Mouse (Mus musculus): ENCODE measurements around the gene Tbc1d22a. TPM values are rescaled to one million over a fixed set of nuclear protein-coding genes. Genes with fewer than 3 reads are reported as not detected.

The Tbc1d22a gene
- polyA plus RNA-seq, 1 experiment from 2014 or later, result 6.6 TPM

DNA sequence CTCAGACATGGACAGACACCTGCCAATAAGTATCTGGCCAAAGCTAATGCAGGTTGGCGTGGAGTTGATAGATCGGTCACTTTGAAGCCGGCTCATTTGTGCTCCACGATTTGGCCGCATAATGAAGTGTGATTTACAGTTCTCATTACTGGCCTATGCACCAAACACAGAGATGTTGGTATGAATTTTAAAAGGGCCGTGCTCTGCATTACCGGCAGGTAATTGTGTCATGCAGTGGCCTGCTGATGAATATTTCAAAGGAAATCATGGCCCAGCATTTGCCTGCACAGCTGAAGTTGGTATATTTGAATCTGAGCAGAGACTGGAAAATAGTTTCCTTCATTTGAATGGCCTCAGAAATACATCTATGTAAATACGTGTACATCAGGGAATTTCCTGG, 219.1 kb downstream of the Tbc1d22a start:
- Histone ChIP-seq H3K36me3 (replicated peaks) (no peaks in the 10 kb centered on the region), H3K4me3 (replicated peaks) (no peak overlapping the region), H3K4me2 (no peak overlapping the region), H3K9ac (no peak overlapping the region), H3K27ac (replicated peaks) (no peak overlapping the region), H3K9me3 (replicated peaks) (no peaks in the 10 kb centered on the region), H3K4me1 (replicated peaks) (0 out of 2 replicates have a peak, but pooled peaks cover 5% of the 10 kb centered on the region), H3K27me3 (no peaks in the 10 kb centered on the region)
- 79% methylated on average over 8 of the region's 8 CpGs for WGBS (ENCODE audit: insufficient replicate concordance)
- ATAC-seq (ENCODE audit: insufficient read depth), result no peak

- no peak overlapping the region for H3K9ac ChIP-seq
- no peaks in the 10 kb centered on the region for H3K27me3 ChIP-seq
- peaks cover 13% of the 10 kb centered on the region for H3K4me1 ChIP-seq (replicated peaks)
- no peak overlapping the region for H3K27ac ChIP-seq (replicated peaks)
- H3K4me3 ChIP-seq (replicated peaks), result no peak overlapping the region
- no peaks in the 10 kb centered on the region for H3K36me3 ChIP-seq (replicated peaks)
- ATAC-seq (ENCODE audit: insufficient read depth), result no peak
- H3K9me3 ChIP-seq (replicated peaks), result no peaks in the 10 kb centered on the region
- 65% methylated on average over 3 of the region's 3 CpGs for WGBS (ENCODE audit: insufficient replicate concordance)
- H3K4me2 ChIP-seq, result no peak overlapping the region
These were observed 220.0 kb downstream of the Tbc1d22a start for GRCm38 (mm10) chr15:86434241-86434640.

DNA sequence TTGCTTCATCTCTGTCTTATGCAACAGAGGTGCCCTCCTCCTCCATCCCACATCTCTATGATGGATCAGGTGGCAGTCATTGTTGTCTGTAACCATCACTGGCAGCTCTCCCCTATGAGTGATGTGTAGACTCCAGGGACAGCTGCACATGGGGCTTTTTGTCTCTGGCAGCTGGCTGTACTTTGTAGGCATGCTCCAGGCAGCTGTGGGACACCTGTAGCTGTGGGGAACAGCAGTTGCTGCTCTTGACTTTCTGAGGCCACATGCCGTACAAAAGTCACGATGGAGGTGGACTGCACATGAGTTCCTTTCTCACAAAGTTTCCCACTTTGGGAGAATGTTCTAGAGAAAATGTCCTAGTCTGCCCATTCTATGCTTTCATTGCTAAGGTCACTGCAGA, 223.1 kb downstream of the Tbc1d22a start:
- no peak for ATAC-seq (ENCODE audit: insufficient read depth)
- 79% methylated on average over 2 of the region's 2 CpGs for WGBS (ENCODE audit: insufficient replicate concordance)
- peaks cover 22% of the 10 kb centered on the region for H3K4me1 ChIP-seq (replicated peaks)

GRCm38 (mm10) chr15:86439015-86439796, 224.9 kb downstream of the Tbc1d22a start:
- Histone ChIP-seq H3K36me3 (replicated peaks) (no peaks in the 10 kb centered on the region), H3K9ac (no peak overlapping the region), H3K4me2 (peak overlapping the region; percentile 21; the same call in 1 of the 2 replicates), H3K27me3 (no peaks in the 10 kb centered on the region), H3K9me3 (replicated peaks) (no peaks in the 10 kb centered on the region), H3K4me1 (replicated peaks) (peaks cover 22% of the 10 kb centered on the region), H3K27ac (replicated peaks) (no peak overlapping the region), H3K4me3 (replicated peaks) (no peak overlapping the region)
- 53% methylated on average over 15 of the region's 15 CpGs for WGBS (ENCODE audit: insufficient replicate concordance)
- peak; percentile 83 for ATAC-seq (ENCODE audit: insufficient read depth)

More for the DNA sequence above, 223.1 kb downstream of the Tbc1d22a start:
- Histone ChIP-seq H3K36me3 (replicated peaks) (no peaks in the 10 kb centered on the region), H3K9ac (no peak overlapping the region), H3K4me2 (no peak overlapping the region), H3K9me3 (replicated peaks) (no peaks in the 10 kb centered on the region), H3K27me3 (no peaks in the 10 kb centered on the region), H3K27ac (replicated peaks) (no peak overlapping the region), H3K4me3 (replicated peaks) (no peak overlapping the region)

DNA sequence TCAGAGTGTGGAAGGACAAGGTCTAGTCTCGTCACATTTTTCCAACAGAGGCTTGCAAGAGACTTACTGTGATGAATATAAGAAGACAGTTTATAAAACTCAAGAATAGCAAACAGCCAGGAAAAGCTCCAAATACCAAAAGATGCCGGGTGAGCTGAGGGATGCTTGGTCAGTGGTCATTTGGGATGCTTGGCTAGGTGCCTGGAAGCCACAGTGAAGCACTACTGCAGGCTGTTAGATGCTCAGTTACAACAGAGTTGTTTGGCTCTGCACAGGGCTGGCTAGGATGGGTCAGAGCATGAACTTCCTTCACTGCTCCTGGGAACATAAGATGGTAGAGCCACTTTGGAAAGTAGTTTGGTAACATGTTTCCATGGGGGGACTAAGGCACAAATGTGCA, 230.0 kb downstream of the Tbc1d22a start:
- Histone ChIP-seq H3K4me2 (no peak overlapping the region), H3K27ac (replicated peaks) (no peak overlapping the region), H3K4me3 (replicated peaks) (no peak overlapping the region), H3K9me3 (replicated peaks) (no peaks in the 10 kb centered on the region), H3K27me3 (no peaks in the 10 kb centered on the region), H3K4me1 (replicated peaks) (peaks cover 8% of the 10 kb centered on the region), H3K36me3 (replicated peaks) (no peaks in the 10 kb centered on the region), H3K9ac (no peak overlapping the region)
- 64% methylated on average over 2 of the region's 2 CpGs for WGBS (ENCODE audit: insufficient replicate concordance)
- no peak for ATAC-seq (ENCODE audit: insufficient read depth)

GRCm38 (mm10) chr15:86446064-86446463, 231.8 kb downstream of the Tbc1d22a start:
- Histone ChIP-seq H3K4me1 (replicated peaks) (no peaks in the 10 kb centered on the region), H3K27ac (replicated peaks) (no peak overlapping the region), H3K27me3 (no peaks in the 10 kb centered on the region), H3K36me3 (replicated peaks) (no peaks in the 10 kb centered on the region), H3K4me3 (replicated peaks) (no peak overlapping the region), H3K4me2 (no peak overlapping the region), H3K9me3 (replicated peaks) (no peaks in the 10 kb centered on the region), H3K9ac (no peak overlapping the region)
- ATAC-seq (ENCODE audit: insufficient read depth), result no peak

- H3K9me3 ChIP-seq (replicated peaks), result no peaks in the 10 kb centered on the region
- H3K4me3 ChIP-seq (replicated peaks), result no peak overlapping the region
- H3K4me1 ChIP-seq (replicated peaks), result no peaks in the 10 kb centered on the region
- ATAC-seq (ENCODE audit: insufficient read depth), result no peak
- no peak overlapping the region for H3K9ac ChIP-seq
- H3K4me2 ChIP-seq, result no peak overlapping the region
- no peak overlapping the region for H3K27ac ChIP-seq (replicated peaks)
- no peaks in the 10 kb centered on the region for H3K36me3 ChIP-seq (replicated peaks)
- 74% methylated on average over 7 of the region's 7 CpGs for WGBS (ENCODE audit: insufficient replicate concordance)
- H3K27me3 ChIP-seq, result no peaks in the 10 kb centered on the region
These were observed 233.0 kb downstream of the Tbc1d22a start for GRCm38 (mm10) chr15:86447251-86447650.

GRCm38 (mm10) chr15:86449236-86449635, 235.0 kb downstream of the Tbc1d22a start:
- Histone ChIP-seq H3K9ac (no peak overlapping the region), H3K4me1 (replicated peaks) (no peaks in the 10 kb centered on the region), H3K9me3 (replicated peaks) (no peaks in the 10 kb centered on the region), H3K4me3 (replicated peaks) (no peak overlapping the region), H3K27me3 (no peaks in the 10 kb centered on the region), H3K27ac (replicated peaks) (no peak overlapping the region), H3K4me2 (no peak overlapping the region), H3K36me3 (replicated peaks) (no peaks in the 10 kb centered on the region)
- 70% methylated on average over 5 of the region's 5 CpGs for WGBS (ENCODE audit: insufficient replicate concordance)
- no peak for ATAC-seq (ENCODE audit: insufficient read depth)

DNA sequence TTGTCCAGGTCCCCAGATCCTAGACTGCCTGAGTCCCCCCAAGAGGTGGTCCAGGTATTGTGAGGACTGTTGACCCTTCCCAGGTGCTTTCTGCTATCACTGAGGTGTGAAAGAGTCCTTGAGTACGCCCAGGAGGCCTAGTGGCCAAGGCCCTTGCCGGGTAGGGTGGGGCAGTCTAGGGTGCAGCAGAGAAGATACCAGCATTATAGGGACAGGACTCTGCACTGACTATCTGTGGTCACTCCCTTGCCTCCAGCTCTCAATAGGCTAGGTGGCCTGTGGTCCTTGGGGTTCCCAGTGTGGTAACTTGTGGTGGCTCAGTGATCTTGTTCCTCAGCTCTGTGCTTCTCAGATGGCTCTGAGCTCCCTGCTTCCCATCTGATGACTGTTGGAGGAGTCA, 235.5 kb downstream of the Tbc1d22a start:
- Histone ChIP-seq H3K27me3 (no peaks in the 10 kb centered on the region), H3K27ac (replicated peaks) (no peak overlapping the region), H3K9ac (no peak overlapping the region), H3K36me3 (replicated peaks) (no peaks in the 10 kb centered on the region), H3K4me3 (replicated peaks) (no peak overlapping the region), H3K4me1 (replicated peaks) (no peaks in the 10 kb centered on the region), H3K4me2 (no peak overlapping the region), H3K9me3 (replicated peaks) (no peaks in the 10 kb centered on the region)
- WGBS (ENCODE audit: insufficient replicate concordance), result 69% methylated on average over 2 of the region's 2 CpGs
- no peak for ATAC-seq (ENCODE audit: insufficient read depth)

DNA sequence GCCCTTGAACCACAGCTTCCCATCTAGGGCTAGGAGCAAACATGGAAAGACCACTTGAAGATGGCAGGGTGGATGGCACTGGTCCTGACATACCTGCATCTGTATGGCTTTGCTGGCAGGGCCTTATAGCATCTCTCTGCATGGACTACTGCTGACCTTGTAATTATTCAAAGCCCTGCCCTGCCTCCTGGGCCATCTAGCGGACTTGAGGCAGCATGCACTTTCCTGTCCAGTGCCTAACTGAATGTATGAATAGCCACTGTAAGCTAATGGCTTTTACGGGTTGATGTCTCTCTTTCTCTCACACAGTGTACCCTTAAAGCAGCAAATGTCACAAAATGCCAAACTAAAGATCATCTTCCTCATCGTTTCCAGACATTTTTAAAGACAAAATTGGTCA, 245.2 kb downstream of the Tbc1d22a start:
- no peak overlapping the region for H3K9ac ChIP-seq
- no peaks in the 10 kb centered on the region for H3K27me3 ChIP-seq
- H3K4me2 ChIP-seq, result no peak overlapping the region
- H3K9me3 ChIP-seq (replicated peaks), result no peaks in the 10 kb centered on the region
- H3K36me3 ChIP-seq (replicated peaks), result no peaks in the 10 kb centered on the region
- no peak overlapping the region for H3K27ac ChIP-seq (replicated peaks)
- WGBS (ENCODE audit: insufficient replicate concordance), result 63% methylated on average over 3 of the region's 3 CpGs
- no peak for ATAC-seq (ENCODE audit: insufficient read depth)
- no peak overlapping the region for H3K4me3 ChIP-seq (replicated peaks)
- no peaks in the 10 kb centered on the region for H3K4me1 ChIP-seq (replicated peaks)

- Histone ChIP-seq H3K4me2 (no peak overlapping the region), H3K27me3 (no peaks in the 10 kb centered on the region), H3K9me3 (replicated peaks) (no peaks in the 10 kb centered on the region), H3K36me3 (replicated peaks) (no peaks in the 10 kb centered on the region), H3K27ac (replicated peaks) (no peak overlapping the region), H3K4me1 (replicated peaks) (no peaks in the 10 kb centered on the region), H3K9ac (no peak overlapping the region), H3K4me3 (replicated peaks) (no peak overlapping the region)
- WGBS (ENCODE audit: insufficient replicate concordance), result 79% methylated on average over 8 of the region's 8 CpGs
- no peak for ATAC-seq (ENCODE audit: insufficient read depth)
These were observed 248.4 kb downstream of the Tbc1d22a start for GRCm38 (mm10) chr15:86462636-86463035.

- ATAC-seq (ENCODE audit: insufficient read depth), result no peak
- Histone ChIP-seq H3K4me3 (replicated peaks) (no peak overlapping the region), H3K4me2 (no peak overlapping the region), H3K27ac (replicated peaks) (no peak overlapping the region), H3K4me1 (replicated peaks) (no peaks in the 10 kb centered on the region), H3K36me3 (replicated peaks) (no peaks in the 10 kb centered on the region), H3K27me3 (no peaks in the 10 kb centered on the region), H3K9ac (no peak overlapping the region), H3K9me3 (replicated peaks) (no peaks in the 10 kb centered on the region)
These were observed 253.8 kb downstream of the Tbc1d22a start for GRCm38 (mm10) chr15:86468082-86468481.

Measured in liver, embryonic 15.5 days (tissue).